Mouse (Mus musculus): Measurements from ENCODE around the gene Dcakd.

DNA sequence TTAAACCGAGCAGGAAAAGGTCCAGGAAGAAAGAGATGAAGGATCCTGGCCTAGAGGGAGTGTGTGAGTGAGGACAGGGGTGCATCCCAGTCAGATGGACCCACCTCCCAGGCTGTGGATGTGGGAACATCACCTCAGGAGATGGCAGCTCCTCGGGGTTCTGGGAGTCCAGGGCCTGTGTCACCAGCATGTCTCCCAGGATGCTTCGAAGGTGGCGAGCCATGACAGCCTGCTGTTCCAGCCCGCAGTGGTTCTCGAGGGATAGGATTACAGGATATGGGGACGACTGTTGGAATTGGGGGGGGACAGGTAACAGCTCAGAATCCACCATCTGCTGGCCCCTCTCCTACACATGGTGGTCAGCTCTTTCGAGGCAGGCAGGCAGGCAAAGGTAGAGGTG lies 48.4 kb upstream of the Dcakd start:
- TF ChIP-seq CTCF (IDR thresholded peaks at IDR 0.05; ENCODE audit: extremely low read depth, insufficient read depth, insufficient read length, insufficient replicate concordance) (no peak), POLR2A (IDR thresholded peaks at IDR 0.05; ENCODE audit: low read depth, low read length) (no peak)
